Mouse (Mus musculus) midbrain, embryonic 16.5 days (tissue): ENCODE measurements around the gene BC051142. TPM values are rescaled to one million over a fixed set of nuclear protein-coding genes. Genes with fewer than 3 reads are reported as not detected.
"Not testable (repeated sequence)": the region's sequence is repeated elsewhere in the genome, so short reads cannot be mapped to it uniquely, and the experiment has no call there.

ENCODE experiments used
- ATAC-seq: fragments of 200-750 bp; cut with Nextera tagmentation; 2 replicates; pipeline ENCODE4 v1.8.0; 2017; ENCODE audit warnings: moderate TSS enrichment
- H3K27ac ChIP-seq: fragments of 300-500 bp; sonication (generic); 2 replicates; pipeline ENCODE4 v1.5.1; 2014; ENCODE audit warnings: mild to moderate bottlenecking, low read length, mixed read lengths
- H3K27me3 ChIP-seq: fragments of 300-500 bp; sonication (generic); 2 replicates; pipeline ENCODE4 v1.6.1; 2014; ENCODE audit warnings: low read depth, low read length, mixed read lengths; ENCODE audit not compliant: control insufficient read depth, insufficient read depth
- H3K36me3 ChIP-seq: fragments of 300-500 bp; sonication (generic); 2 replicates; pipeline ENCODE4 v1.6.1; 2014; ENCODE audit warnings: mild to moderate bottlenecking, low read length, moderate library complexity, mixed read lengths; ENCODE audit not compliant: control insufficient read depth, insufficient read depth
- H3K4me1 ChIP-seq: fragments of 300-500 bp; sonication (generic); 2 replicates; pipeline ENCODE4 v1.6.1; 2014; ENCODE audit warnings: mild to moderate bottlenecking, low read length, mixed read lengths; ENCODE audit not compliant: control insufficient read depth, insufficient read depth
- H3K4me2 ChIP-seq: fragments of 300-500 bp; sonication (generic); 2 replicates; pipeline ENCODE4 v1.6.1; 2014; ENCODE audit warnings: mild to moderate bottlenecking, low read length, mixed read lengths
- H3K4me3 ChIP-seq: fragments of 300-500 bp; sonication (generic); 2 replicates; pipeline ENCODE4 v1.5.1; 2014; ENCODE audit warnings: low read depth, mild to moderate bottlenecking, low read length, moderate library complexity, mixed read lengths
- H3K9ac ChIP-seq: fragments of 300-500 bp; sonication (generic); 2 replicates; pipeline ENCODE4 v1.6.1; 2014; ENCODE audit warnings: low read depth, low read length, mixed read lengths
- H3K9me3 ChIP-seq: fragments of 300-500 bp; sonication (generic); replicated peaks from 2 replicates; pipeline ENCODE4 v1.6.1; 2014; ENCODE audit warnings: mild to moderate bottlenecking, low read length, mixed read lengths; ENCODE audit not compliant: control insufficient read depth, poor library complexity, severe bottlenecking
- WGBS: fragments of 180-500 bp; shearing (Covaris S2); extraction: QIAGEN DNeasy Blood & Tissue Kit; methylation state at CpG from one replicate; pipeline ENCODE4 v1.1.7; 2014; 5-methylcytosine and 5-hydroxymethylcytosine counted together
- polyA plus RNA-seq: library from polyadenylated mRNA; unstranded; fragments of >200 nt; fragmentation: Nextera tagmentation; extraction: Ambion mirVana; gene quantifications from 2 replicates; pipeline ENCODE4 v1.2.1, GENCODE M21; 2015

The BC051142 gene
- polyA plus RNA-seq, 1 experiment from 2014 or later = 6.1 TPM

GRCm38 (mm10) chr17:34437120-34437519, 38.5 kb downstream of the BC051142 start:
- no peak overlapping the region for H3K4me2 ChIP-seq

GRCm38 (mm10) chr17:34437606-34438005, 39.0 kb downstream of the BC051142 start:
- no peak for ATAC-seq

More at GRCm38 (mm10) chr17:34437120-34437519, 38.5 kb downstream of the BC051142 start:
- Histone ChIP-seq H3K9me3 (no peaks in the 10 kb centered on the region), H3K4me1 (no peaks in the 10 kb centered on the region), H3K4me3 (no peak overlapping the region), H3K27me3 (no peaks in the 10 kb centered on the region), H3K9ac (no peak overlapping the region), H3K27ac (no peak overlapping the region), H3K36me3 (no peaks in the 10 kb centered on the region)
- no peak for ATAC-seq
- 61% methylated on average over 4 of the region's 4 CpGs for WGBS

GRCm38 (mm10) chr17:34438588-34438987, 40.0 kb downstream of the BC051142 start:
- H3K27me3 ChIP-seq = no peaks in the 10 kb centered on the region
- no peak overlapping the region for H3K4me2 ChIP-seq
- no peak for ATAC-seq
- no peaks in the 10 kb centered on the region for H3K9me3 ChIP-seq
- WGBS = 67% methylated on average over 1 of the region's 1 CpGs
- no peak overlapping the region for H3K27ac ChIP-seq
- H3K9ac ChIP-seq = no peak overlapping the region
- no peaks in the 10 kb centered on the region for H3K36me3 ChIP-seq
- no peaks in the 10 kb centered on the region for H3K4me1 ChIP-seq
- H3K4me3 ChIP-seq = no peak overlapping the region

More at GRCm38 (mm10) chr17:34437606-34438005, 39.0 kb downstream of the BC051142 start:
- no peak overlapping the region for H3K27ac ChIP-seq
- WGBS = 75% methylated on average over 7 of the region's 7 CpGs
- no peaks in the 10 kb centered on the region for H3K4me1 ChIP-seq
- H3K9me3 ChIP-seq = no peaks in the 10 kb centered on the region
- H3K4me2 ChIP-seq = no peak overlapping the region
- no peaks in the 10 kb centered on the region for H3K36me3 ChIP-seq
- no peak overlapping the region for H3K9ac ChIP-seq
- H3K4me3 ChIP-seq = no peak overlapping the region
- no peaks in the 10 kb centered on the region for H3K27me3 ChIP-seq

GRCm38 (mm10) chr17:34439795-34440194, 41.2 kb downstream of the BC051142 start:
- Histone ChIP-seq H3K27me3 (no peaks in the 10 kb centered on the region), H3K4me3 (no peak overlapping the region), H3K4me1 (no peaks in the 10 kb centered on the region), H3K36me3 (no peaks in the 10 kb centered on the region), H3K4me2 (no peak overlapping the region), H3K9ac (no peak overlapping the region), H3K27ac (no peak overlapping the region), H3K9me3 (no peaks in the 10 kb centered on the region)
- ATAC-seq = no peak
- WGBS = 48% methylated on average over 3 of the region's 3 CpGs

GRCm38 (mm10) chr17:34441990-34442389, 43.4 kb downstream of the BC051142 start:
- Histone ChIP-seq H3K4me1 (no peaks in the 10 kb centered on the region), H3K27ac (no peak overlapping the region), H3K4me2 (no peak overlapping the region), H3K9ac (no peak overlapping the region), H3K27me3 (no peaks in the 10 kb centered on the region), H3K4me3 (no peak overlapping the region), H3K36me3 (no peaks in the 10 kb centered on the region), H3K9me3 (no peaks in the 10 kb centered on the region)
- no peak for ATAC-seq
- 90% methylated on average over 7 of the region's 7 CpGs for WGBS

- H3K4me2 ChIP-seq = no peak overlapping the region
- H3K9me3 ChIP-seq = no peaks in the 10 kb centered on the region
- no peaks in the 10 kb centered on the region for H3K27me3 ChIP-seq
- ATAC-seq = no peak
- H3K36me3 ChIP-seq = no peaks in the 10 kb centered on the region
- no peak overlapping the region for H3K4me3 ChIP-seq
- no peak overlapping the region for H3K27ac ChIP-seq
- H3K4me1 ChIP-seq = no peaks in the 10 kb centered on the region
- no peak overlapping the region for H3K9ac ChIP-seq
- 72% methylated on average over 6 of the region's 6 CpGs for WGBS
Observed at GRCm38 (mm10) chr17:34448473-34449041, 49.9 kb downstream of the BC051142 start.

GRCm38 (mm10) chr17:34457668-34458067, 59.0 kb downstream of the BC051142 start:
- Histone ChIP-seq H3K4me3 (no peak overlapping the region), H3K9ac (no peak overlapping the region), H3K4me1 (no peaks in the 10 kb centered on the region), H3K4me2 (no peak overlapping the region), H3K27ac (no peak overlapping the region), H3K27me3 (no peaks in the 10 kb centered on the region), H3K9me3 (no peaks in the 10 kb centered on the region), H3K36me3 (no peaks in the 10 kb centered on the region)
- WGBS = 79% methylated on average over 4 of the region's 4 CpGs
- ATAC-seq = no peak

GRCm38 (mm10) chr17:34459255-34459654, 60.6 kb downstream of the BC051142 start:
- Histone ChIP-seq H3K27me3 (no peaks in the 10 kb centered on the region), H3K4me2 (no peak overlapping the region), H3K9ac (no peak overlapping the region), H3K9me3 (no peaks in the 10 kb centered on the region), H3K27ac (no peak overlapping the region), H3K4me1 (no peaks in the 10 kb centered on the region), H3K4me3 (no peak overlapping the region), H3K36me3 (no peaks in the 10 kb centered on the region)
- WGBS = 86% methylated on average over 3 of the region's 3 CpGs
- no peak for ATAC-seq

- H3K4me3 ChIP-seq, H3K27ac ChIP-seq, ATAC-seq, H3K36me3 ChIP-seq, H3K9me3 ChIP-seq, H3K9ac ChIP-seq, H3K4me2 ChIP-seq, H3K27me3 ChIP-seq, H3K4me1 ChIP-seq: not testable (repeated sequence)
Observed at GRCm38 (mm10) chr17:34465906-34466305, 67.3 kb downstream of the BC051142 start.
